Mouse (Mus musculus): Measurements from ENCODE around the gene Rpl37a. TPM values are rescaled to one million over a fixed set of nuclear protein-coding genes. Genes with fewer than 3 reads are reported as not detected.

Rpl37a gene
- polyA plus RNA-seq, 1 experiment = 1,055 TPM

- no peak for TF ChIP-seq EP300 (IDR thresholded peaks at IDR 0.05; ENCODE audit: insufficient read depth, low read depth, low read length)
- Histone ChIP-seq H3K4me3 (ENCODE audit: low read depth, low read length) (no peak overlapping the region), H3K27ac (ENCODE audit: insufficient read depth, low read length) (no peak overlapping the region)
Observed at GRCm38 (mm10) chr1:72755801-72756200, 44.7 kb downstream of the Rpl37a start.

DNA sequence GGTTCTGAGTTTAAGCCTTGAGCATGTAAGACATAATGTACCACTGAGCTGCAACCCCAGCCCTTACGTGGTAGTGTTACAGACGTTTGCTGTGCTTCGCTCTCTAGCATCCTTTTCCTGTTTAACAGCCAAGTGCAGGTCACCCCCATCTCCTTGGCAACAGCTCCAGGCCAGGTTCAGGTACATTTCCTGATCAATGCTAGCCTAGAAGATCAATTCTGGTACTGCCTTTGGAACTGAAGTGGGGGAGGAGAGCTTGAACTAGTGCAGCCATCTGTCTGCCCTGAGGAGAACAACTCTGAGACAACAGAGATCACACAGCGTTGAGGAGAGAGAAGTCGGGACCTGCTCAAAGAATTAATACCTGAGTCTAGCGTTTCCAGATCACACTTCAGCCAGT is 48.7 kb downstream of the Rpl37a start:
- Histone ChIP-seq H3K4me1 (ENCODE audit: control insufficient read depth, insufficient read depth, low read length) (no peaks in the 10 kb centered on the region), H3K36me3 (ENCODE audit: control insufficient read depth, insufficient read depth, low read length, poor library complexity, severe bottlenecking) (no peaks in the 10 kb centered on the region), H3K27ac (ENCODE audit: insufficient read depth, low read length) (no peak overlapping the region), H3K9ac (ENCODE audit: low read depth, poor library complexity, severe bottlenecking) (no peak overlapping the region), H3K4me3 (ENCODE audit: low read depth, low read length) (no peak overlapping the region), H3K9me3 (replicated peaks; ENCODE audit: control insufficient read depth, insufficient read depth, low read length, poor library complexity, severe bottlenecking) (no peaks in the 10 kb centered on the region), H3K27me3 (ENCODE audit: control insufficient read depth, insufficient read depth, low read length, poor library complexity, severe bottlenecking) (no peaks in the 10 kb centered on the region; the same call in 1 of the 2 replicates)
- TF ChIP-seq EP300 (IDR thresholded peaks at IDR 0.05; ENCODE audit: insufficient read depth, low read depth, low read length) = no peak
- TF ChIP-seq CTCF (IDR thresholded peaks at IDR 0.05; ENCODE audit: low read depth, low read length) = no peak
- TF ChIP-seq POLR2A (IDR thresholded peaks at IDR 0.05; ENCODE audit: insufficient read depth, low read length) = no peak

More at GRCm38 (mm10) chr1:72755801-72756200, 44.7 kb downstream of the Rpl37a start:
- no peaks in the 10 kb centered on the region for H3K9me3 ChIP-seq (replicated peaks; ENCODE audit: control insufficient read depth, insufficient read depth, low read length, poor library complexity, severe bottlenecking)
- no peak overlapping the region for H3K9ac ChIP-seq (ENCODE audit: low read depth, poor library complexity, severe bottlenecking)
- H3K27me3 ChIP-seq (ENCODE audit: control insufficient read depth, insufficient read depth, low read length, poor library complexity, severe bottlenecking) = no peaks in the 10 kb centered on the region; the same call in 1 of the 2 replicates
- no peaks in the 10 kb centered on the region for H3K4me1 ChIP-seq (ENCODE audit: control insufficient read depth, insufficient read depth, low read length)
- H3K36me3 ChIP-seq (ENCODE audit: control insufficient read depth, insufficient read depth, low read length, poor library complexity, severe bottlenecking) = no peaks in the 10 kb centered on the region

Other genes starting within 250 kb of the Rpl37a start
- gene March4, start 174.4 kb upstream of the Rpl37a start, polyA plus RNA-seq (2011; ENCODE audit: insufficient read depth, insufficient read length, low read depth, missing spikeins) = not detected in 2 replicates
- gene Smarcal1, start 128.0 kb upstream of the Rpl37a start, polyA plus RNA-seq (2011; ENCODE audit: insufficient read depth, insufficient read length, low read depth, missing spikeins) = 44.8 and 49.8 TPM in 2 replicates
- not detected in 2 replicates for gene Ankar, start 10.7 kb upstream of the Rpl37a start, polyA plus RNA-seq (2011; ENCODE audit: insufficient read depth, insufficient read length, low read depth, missing spikeins)
- 537 and 588 TPM in 2 replicates for gene Igfbp2, start 113.2 kb downstream of the Rpl37a start, polyA plus RNA-seq (2011; ENCODE audit: insufficient read depth, insufficient read length, low read depth, missing spikeins)
- gene Igfbp5, start 163.6 kb downstream of the Rpl37a start, polyA plus RNA-seq (2011; ENCODE audit: insufficient read depth, insufficient read length, low read depth, missing spikeins) = 0.99 TPM in 2 replicates

Data from ES-Bruce4 (cell line).